Mouse (Mus musculus) cerebellum, adult 2 months (tissue): ENCODE results near the gene Smoc1. TPM values are rescaled to one million over a fixed set of nuclear protein-coding genes. Genes with fewer than 3 reads are reported as not detected.

Experiments used
- DNase-seq, 2 experiments: peaks; one replicate each; pipeline ENCODE4 v3.0.0; 2021
- H3K27ac ChIP-seq: fragments of 200-500 bp; 2 replicates; pipeline ENCODE4 v1.5.1; 2012; ENCODE audit warnings: low read length, control low read depth, inconsistent platforms; ENCODE audit not compliant: insufficient read depth
- H3K27me3 ChIP-seq: fragments of 200-500 bp; 2 replicates; pipeline ENCODE4 v1.6.1; 2012; ENCODE audit warnings: inconsistent platforms, mild to moderate bottlenecking, low read length, moderate library complexity; ENCODE audit not compliant: control insufficient read depth, insufficient read depth
- H3K4me1 ChIP-seq: fragments of 200-500 bp; 2 replicates; pipeline ENCODE4 v1.6.1; 2011; ENCODE audit warnings: low read length; ENCODE audit not compliant: control insufficient read depth, insufficient read depth
- H3K4me3 ChIP-seq: fragments of 200-500 bp; replicated peaks from 2 replicates; pipeline ENCODE3; 2011; ENCODE audit warnings: mild to moderate bottlenecking, low read depth, low read length, control low read depth; ENCODE audit not compliant: insufficient read depth
- CTCF ChIP-seq: fragments of 200-500 bp; IDR thresholded peaks from 2 replicates; pipeline ENCODE4 v1.5.1; 2011; ENCODE audit warnings: low read depth, mild to moderate bottlenecking, control low read depth, low read length, moderate library complexity, borderline replicate concordance; ENCODE audit not compliant: insufficient read depth
- POLR2A ChIP-seq: fragments of 200-500 bp; IDR thresholded peaks from 2 replicates; pipeline ENCODE4 v1.6.1; 2011; ENCODE audit warnings: low read length, control low read depth, borderline replicate concordance; ENCODE audit not compliant: insufficient read depth
- WGBS: fragments of 180-500 bp; shearing (Covaris S2); methylation state at CpG from one replicate; pipeline ENCODE4 v1.1.7; 2018; 5-methylcytosine and 5-hydroxymethylcytosine counted together
- polyA plus RNA-seq: library from polyadenylated mRNA; depleted of rRNA; stranded (reverse); fragments of >200 nt; gene quantifications from 2 replicates; pipeline ENCODE4 v1.2.3, GENCODE M21; 2012; rRNA removed

The Smoc1 gene
- polyA plus RNA-seq, result 10.3 and 10.8 TPM in 2 replicates

DNA sequence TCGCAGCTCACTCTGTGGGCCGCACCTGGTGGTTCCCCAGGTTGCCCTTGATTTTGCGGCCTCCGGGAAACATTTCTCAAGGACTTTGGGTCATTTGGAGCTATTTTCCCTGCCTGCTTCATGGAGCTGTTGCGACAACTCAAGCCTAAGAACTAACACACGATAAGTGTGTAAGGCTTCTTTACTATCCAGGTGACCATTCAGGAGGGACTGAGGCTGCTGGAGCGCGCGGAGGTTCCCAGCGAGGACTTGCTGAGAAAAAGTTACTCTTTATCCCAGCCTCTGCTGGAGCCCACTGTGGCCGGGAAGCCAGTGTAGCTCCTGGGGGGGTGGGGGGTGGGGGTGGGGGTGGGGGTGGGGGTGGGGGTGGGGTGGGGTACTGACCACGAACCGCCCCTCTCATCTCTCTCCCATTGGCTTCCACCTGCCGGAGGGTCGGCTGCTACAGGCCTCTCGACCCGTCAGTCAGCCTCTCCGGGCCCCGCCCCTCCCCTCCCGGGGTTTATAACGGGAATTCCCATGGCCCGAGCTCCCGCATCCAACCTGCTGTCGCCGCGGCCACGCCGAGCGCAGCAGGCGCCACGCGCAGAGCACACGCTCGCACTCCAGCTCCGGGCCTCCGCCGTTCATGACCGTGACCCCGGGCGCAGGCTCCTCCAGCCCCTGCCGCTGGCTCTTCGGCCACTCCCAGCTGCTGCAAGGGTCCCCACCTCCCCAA is at the start of gene Smoc1:
Smoc1 (plus strand) TSS at position 532 of the 718 bp plus-strand sequence.
- H3K27ac ChIP-seq, result no peak within 1 kb of the TSS
- H3K27me3 ChIP-seq, result no peaks in the 10 kb centered on the region
- H3K4me3 ChIP-seq, result peak within 1 kb of the TSS; percentile 55
- peak; percentile 62 to 68 for DNase-seq
- TF ChIP-seq POLR2A, result no peak
- TF ChIP-seq CTCF, result no peak
- 12% methylated on average over 38 of the region's 42 CpGs for whole genome bisulfite sequencing
- H3K4me1 ChIP-seq, result peaks cover 6% of the 10 kb centered on the region

DNA sequence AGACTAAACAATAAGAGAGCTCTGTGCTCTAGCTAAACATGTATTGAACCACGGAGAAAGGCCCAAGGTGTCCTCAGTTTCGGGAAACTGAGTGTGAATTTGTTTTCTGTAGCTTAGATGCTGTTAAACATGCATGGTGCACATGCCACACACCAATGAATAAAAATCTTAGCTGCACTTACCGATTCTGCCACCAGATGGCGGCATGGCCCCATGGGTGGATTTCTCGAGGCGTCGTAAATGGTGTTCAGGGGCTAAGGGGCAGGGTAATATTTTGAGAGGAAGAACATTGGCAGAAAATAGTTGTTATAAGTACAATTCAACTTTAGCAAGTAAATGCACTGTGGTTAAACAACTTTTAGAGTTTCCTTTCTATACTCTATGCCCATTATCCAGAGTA is 44.3 kb upstream of the Smoc1 start:
- TF ChIP-seq CTCF (peak; percentile 97), POLR2A (no peak)
- 2% methylated on average over 7 of the region's 7 CpGs for WGBS

DNA sequence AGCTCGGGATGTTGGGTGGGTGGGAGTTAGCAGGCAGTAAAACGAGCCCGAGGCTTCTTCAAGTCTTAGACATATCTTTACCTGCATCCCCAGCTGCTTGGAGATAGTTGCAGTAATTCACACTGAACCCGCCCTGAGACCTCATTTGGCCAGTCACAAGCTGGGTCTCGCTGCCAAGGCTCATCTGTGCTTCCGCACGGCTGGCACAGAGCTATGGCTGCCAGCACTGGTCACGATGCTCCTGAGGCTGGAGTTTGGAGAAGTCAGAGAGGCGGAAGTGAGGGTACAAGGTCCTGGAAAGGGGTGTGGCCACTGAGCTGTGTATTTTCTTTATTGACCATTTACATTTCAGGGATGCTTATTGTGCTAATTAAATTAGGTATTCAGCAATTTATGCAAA is 42.9 kb upstream of the Smoc1 start:
- H3K4me1 ChIP-seq, result no peaks in the 10 kb centered on the region
- peak; percentile 30 to 35 for DNase-seq
- WGBS, result 15% methylated on average over 9 of the region's 9 CpGs
- no peak overlapping the region for H3K4me3 ChIP-seq
- H3K27ac ChIP-seq, result no peak overlapping the region
- H3K27me3 ChIP-seq, result no peaks in the 10 kb centered on the region
- no peak for TF ChIP-seq POLR2A
- no peak for TF ChIP-seq CTCF

More for the DNA sequence above, 44.3 kb upstream of the Smoc1 start:
- peak; percentile 53 to 79 for DNase-seq
- H3K27me3 ChIP-seq, result no peaks in the 10 kb centered on the region
- H3K4me1 ChIP-seq, result no peaks in the 10 kb centered on the region
- H3K27ac ChIP-seq, result no peak overlapping the region
- no peak overlapping the region for H3K4me3 ChIP-seq

DNA sequence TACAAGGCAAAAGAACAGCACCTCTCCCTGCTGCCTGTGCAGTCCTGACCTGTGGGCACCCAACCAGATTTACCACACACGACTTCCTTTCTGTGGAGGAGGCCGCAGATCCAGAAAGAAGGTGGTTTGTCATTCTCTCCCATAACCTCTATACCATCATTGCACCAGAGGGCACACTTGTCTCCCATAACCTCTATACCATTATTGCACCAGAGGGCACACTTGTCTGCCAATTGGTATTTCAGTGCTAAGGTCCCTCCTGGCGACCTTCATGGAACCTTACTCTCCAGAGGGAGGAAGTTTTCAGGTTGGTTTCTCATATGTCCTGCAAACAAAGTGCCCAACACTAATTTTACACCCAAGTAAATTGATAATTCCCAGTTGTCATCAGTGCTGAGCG is 40.0 kb upstream of the Smoc1 start:
- Histone ChIP-seq H3K27ac (no peak overlapping the region), H3K4me3 (no peak overlapping the region), H3K4me1 (peaks cover 3% of the 10 kb centered on the region; the same call in 1 of the 2 replicates), H3K27me3 (no peaks in the 10 kb centered on the region)
- TF ChIP-seq POLR2A (no peak), CTCF (no peak)
- no peak for DNase-seq
- 92% methylated on average over 4 of the region's 4 CpGs for WGBS

DNA sequence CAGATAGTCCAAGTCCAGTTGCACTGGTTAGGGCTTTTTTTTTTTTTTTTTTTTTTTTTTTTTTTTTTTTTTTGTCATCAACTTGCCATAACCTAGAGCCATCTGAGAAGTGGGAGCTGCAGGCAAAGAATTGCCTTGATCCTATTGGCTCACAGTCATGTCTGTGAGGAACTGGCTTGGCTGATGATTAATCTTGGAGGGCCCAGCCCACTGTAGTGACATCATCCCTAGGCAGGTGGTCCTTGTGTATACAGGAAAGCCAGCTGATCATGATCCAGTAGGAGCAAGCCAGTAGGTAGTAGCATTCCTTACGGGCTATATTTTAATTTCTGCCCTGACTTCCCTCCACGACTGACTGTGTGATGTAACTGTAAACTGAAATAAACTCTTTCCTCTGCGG is 38.3 kb upstream of the Smoc1 start:
- no peaks in the 10 kb centered on the region for H3K27me3 ChIP-seq
- DNase-seq, result no peak
- 86% methylated on average over 3 of the region's 3 CpGs for WGBS
- H3K4me3 ChIP-seq, result no peak overlapping the region
- no peak overlapping the region for H3K27ac ChIP-seq
- TF ChIP-seq POLR2A (no peak), CTCF (no peak)
- H3K4me1 ChIP-seq, result peaks cover 3% of the 10 kb centered on the region; the same call in 1 of the 2 replicates

DNA sequence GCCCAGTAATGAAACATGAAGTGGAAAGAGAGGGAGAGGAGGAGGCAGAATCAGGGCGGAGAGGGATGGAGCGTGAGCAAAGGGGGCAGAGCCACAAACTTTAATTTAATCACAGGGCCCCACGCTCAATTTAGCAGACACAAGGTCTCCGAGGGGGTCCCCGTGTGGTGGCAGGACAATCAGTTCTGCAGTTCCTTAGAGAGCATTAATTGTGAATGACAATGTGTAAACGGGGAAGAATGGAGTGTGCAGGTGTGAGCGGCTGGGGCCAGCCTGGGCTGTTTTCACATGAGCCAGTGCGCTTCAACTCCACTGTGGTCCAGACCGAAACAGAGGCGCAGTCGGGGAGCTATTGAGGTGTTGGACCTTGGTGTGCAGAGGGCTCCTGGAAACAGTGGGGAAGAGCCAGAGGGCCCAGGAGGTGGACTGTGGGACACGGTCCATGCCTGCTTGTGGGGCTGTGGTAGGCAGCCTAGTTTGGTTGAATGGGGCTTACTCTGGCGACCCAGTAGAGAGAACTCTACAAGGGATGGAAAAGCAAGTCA is 35.6 kb upstream of the Smoc1 start:
- 54% methylated on average over 13 of the region's 13 CpGs for WGBS

DNA sequence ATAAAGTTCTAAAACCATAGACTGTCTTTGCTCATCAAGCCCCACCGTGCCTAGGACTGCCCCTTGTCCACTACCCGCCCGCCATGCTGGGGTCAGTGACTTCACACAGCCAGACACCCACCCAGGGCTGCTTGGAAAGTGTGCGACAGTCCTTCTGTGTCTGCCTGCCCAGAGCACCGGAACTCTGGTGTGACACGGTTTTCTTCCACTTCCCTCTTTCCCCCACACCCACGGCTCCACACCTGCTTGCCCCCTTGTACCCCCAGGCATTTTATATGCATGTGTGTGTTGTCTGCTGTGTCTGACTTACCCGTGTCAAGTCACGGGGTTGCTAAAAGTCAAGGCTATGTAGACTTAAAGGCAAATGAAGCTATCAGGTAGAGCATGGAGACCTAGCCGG is 34.8 kb upstream of the Smoc1 start:
- H3K4me1 ChIP-seq, result peaks cover 3% of the 10 kb centered on the region; the same call in 1 of the 2 replicates
- H3K4me3 ChIP-seq, result no peak overlapping the region
- no peaks in the 10 kb centered on the region for H3K27me3 ChIP-seq
- TF ChIP-seq CTCF, result no peak
- no peak for TF ChIP-seq POLR2A
- no peak overlapping the region for H3K27ac ChIP-seq
- 83% methylated on average over 10 of the region's 10 CpGs for WGBS
- DNase-seq, result no peak

More for the DNA sequence above, 35.6 kb upstream of the Smoc1 start:
- Histone ChIP-seq H3K27ac (no peak overlapping the region), H3K27me3 (no peaks in the 10 kb centered on the region), H3K4me3 (no peak overlapping the region), H3K4me1 (peaks cover 3% of the 10 kb centered on the region; the same call in 1 of the 2 replicates)
- TF ChIP-seq POLR2A (no peak), CTCF (no peak)
- no peak for DNase-seq
